Mouse (Mus musculus): Measurements from ENCODE around the gene Folr1.

DNA sequence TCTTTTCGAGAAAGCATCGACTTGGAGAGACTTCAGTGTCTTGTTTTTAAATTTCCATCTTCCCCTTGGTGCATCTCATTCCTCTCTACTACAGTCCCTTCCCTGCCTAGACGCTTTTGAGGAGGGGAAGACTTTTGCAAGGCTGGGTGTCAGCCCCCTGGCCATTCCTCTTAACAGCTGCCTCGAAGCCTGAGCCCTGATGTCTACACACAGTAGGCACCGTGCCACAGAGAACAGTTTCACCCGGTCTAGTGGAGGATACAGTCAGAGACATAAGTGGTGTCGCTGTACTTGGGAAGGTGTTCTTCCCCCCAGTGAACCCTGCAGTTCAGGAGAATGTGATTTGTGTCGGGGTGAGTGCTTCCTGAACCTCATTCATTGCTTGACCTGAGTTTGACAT lies 36.1 kb upstream of the Folr1 start:
- TF ChIP-seq CTCF (IDR thresholded peaks at IDR 0.05; ENCODE audit: control insufficient read depth, insufficient read depth, insufficient read length) (no peak), CEBPB (IDR thresholded peaks at IDR 0.05; ENCODE audit: low read depth) (no peak), MYOD1 (IDR thresholded peaks at IDR 0.05; ENCODE audit: control insufficient read depth, insufficient read length, low read depth) (no peak), USF1 (IDR thresholded peaks at IDR 0.05; ENCODE audit: low read depth) (no peak), MAX (IDR thresholded peaks at IDR 0.05) (no peak), MYOG (IDR thresholded peaks at IDR 0.05; ENCODE audit: control insufficient read depth, extremely low read depth, insufficient read length) (no peak), FOSL1 (IDR thresholded peaks at IDR 0.05; ENCODE audit: insufficient read depth, low read length, poor library complexity, severe bottlenecking) (no peak)
